Mouse (Mus musculus) midbrain, postnatal 0 days (tissue): Measurements from ENCODE around the gene Nexn. TPM values are rescaled to one million over a fixed set of nuclear protein-coding genes. Genes with fewer than 3 reads are reported as not detected.

ENCODE experiments used
- ATAC-seq: fragments of 200-750 bp; cut with Nextera tagmentation; 2 replicates; pipeline ENCODE4 v1.8.0; 2017; ENCODE audit warnings: moderate number of reproducible peaks, mild to moderate bottlenecking, moderate TSS enrichment, moderate library complexity; ENCODE audit not compliant: low FRiP score
- DNase-seq: peaks from one replicate; pipeline ENCODE4 v3.0.0-alpha.2; 2015; ENCODE audit warnings: low spot score
- H3K27ac ChIP-seq: fragments of 300-500 bp; sonication (generic); 2 replicates; pipeline ENCODE4 v1.5.1; 2014; ENCODE audit warnings: low read depth, mild to moderate bottlenecking, low read length, mixed read lengths
- H3K27me3 ChIP-seq: fragments of 300-500 bp; sonication (generic); 2 replicates; pipeline ENCODE4 v1.6.1; 2014; ENCODE audit warnings: low read length, control low read depth, mixed read lengths; ENCODE audit not compliant: insufficient read depth
- H3K36me3 ChIP-seq: fragments of 300-500 bp; sonication (generic); 2 replicates; pipeline ENCODE4 v1.6.1; 2014; ENCODE audit warnings: low read length, control low read depth, mixed read lengths; ENCODE audit not compliant: insufficient read depth
- H3K4me1 ChIP-seq: fragments of 300-500 bp; sonication (generic); 2 replicates; pipeline ENCODE4 v1.6.1; 2014; ENCODE audit warnings: mild to moderate bottlenecking, control low read depth, antibody characterized with exemption, low read length, mixed read lengths; ENCODE audit not compliant: insufficient read depth
- H3K4me2 ChIP-seq: fragments of 300-500 bp; sonication (generic); 2 replicates; pipeline ENCODE4 v1.6.1; 2014; ENCODE audit warnings: low read depth, mild to moderate bottlenecking, low read length, mixed read lengths; ENCODE audit not compliant: poor library complexity, severe bottlenecking
- H3K4me3 ChIP-seq: fragments of 300-500 bp; sonication (generic); 2 replicates; pipeline ENCODE4 v1.5.1; 2014; ENCODE audit warnings: low read depth, mild to moderate bottlenecking, low read length, moderate library complexity
- H3K9ac ChIP-seq: fragments of 300-500 bp; sonication (generic); replicated peaks from 2 replicates; pipeline ENCODE4 v1.6.1; 2014; ENCODE audit warnings: mild to moderate bottlenecking, low read length, moderate library complexity, mixed read lengths; ENCODE audit not compliant: poor library complexity, severe bottlenecking
- H3K9me3 ChIP-seq: fragments of 300-500 bp; sonication (generic); 2 replicates; pipeline ENCODE4 v1.6.1; 2016; ENCODE audit warnings: low read length, control low read depth
- CTCF ChIP-seq: IDR thresholded peaks from 2 replicates; pipeline ENCODE4 v1.5.1; 2016; ENCODE audit warnings: antibody characterized with exemption, mild to moderate bottlenecking
- WGBS: fragments of 180-500 bp; shearing (Covaris S2); extraction: QIAGEN DNeasy Blood & Tissue Kit; methylation state at CpG from one replicate; pipeline ENCODE4 v1.1.7; 2014; 5-methylcytosine and 5-hydroxymethylcytosine counted together
- polyA plus RNA-seq: library from polyadenylated mRNA; unstranded; fragments of >200 nt; fragmentation: Nextera tagmentation; extraction: Ambion mirVana; gene quantifications from 2 replicates; pipeline ENCODE4 v1.2.1, GENCODE M21; 2015
- total RNA-seq: library from RNA; depleted of rRNA; stranded (reverse); fragments of >200 nt; gene quantifications from 2 replicates; pipeline ENCODE4 v1.2.3, GENCODE M21; 2014

Nexn gene
- total and polyA plus RNA-seq, 2 experiments from 2014 or later = 0.11 to 2.3 TPM

GRCm38 (mm10) chr3:152241098-152241497 is 25.1 kb downstream of the Nexn start:
- Histone ChIP-seq H3K4me2 (no peak overlapping the region), H3K9me3 (no peaks in the 10 kb centered on the region), H3K27me3 (no peaks in the 10 kb centered on the region), H3K4me3 (no peak overlapping the region), H3K9ac (no peak overlapping the region), H3K36me3 (peaks cover 13% of the 10 kb centered on the region), H3K4me1 (no peaks in the 10 kb centered on the region), H3K27ac (no peak overlapping the region)
- no peak for TF ChIP-seq CTCF
- DNase-seq = no peak
- ATAC-seq = no peak
- WGBS = 83% methylated on average over 3 of the region's 3 CpGs

- 100% methylated on average over 1 of the region's 1 CpGs for WGBS
- H3K4me3 ChIP-seq = no peak overlapping the region
- H3K4me1 ChIP-seq = no peaks in the 10 kb centered on the region
- peaks cover 13% of the 10 kb centered on the region for H3K36me3 ChIP-seq
- no peaks in the 10 kb centered on the region for H3K9me3 ChIP-seq
- H3K9ac ChIP-seq = no peak overlapping the region
- no peak overlapping the region for H3K4me2 ChIP-seq
- no peak for TF ChIP-seq CTCF
- ATAC-seq (no peak), DNase-seq (no peak)
- no peaks in the 10 kb centered on the region for H3K27me3 ChIP-seq
- H3K27ac ChIP-seq = no peak overlapping the region
These were observed 26.6 kb downstream of the Nexn start for GRCm38 (mm10) chr3:152239592-152239991.

GRCm38 (mm10) chr3:152238836-152239235 is 27.3 kb downstream of the Nexn start:
- no peaks in the 10 kb centered on the region for H3K4me1 ChIP-seq
- H3K27ac ChIP-seq = no peak overlapping the region
- ATAC-seq (no peak), DNase-seq (peak; percentile 17)
- no peaks in the 10 kb centered on the region for H3K27me3 ChIP-seq
- peaks cover 13% of the 10 kb centered on the region for H3K36me3 ChIP-seq
- no peak for TF ChIP-seq CTCF
- H3K4me3 ChIP-seq = no peak overlapping the region
- 70% methylated on average over 2 of the region's 2 CpGs for WGBS
- no peak overlapping the region for H3K9ac ChIP-seq
- H3K9me3 ChIP-seq = no peaks in the 10 kb centered on the region
- no peak overlapping the region for H3K4me2 ChIP-seq

- Histone ChIP-seq H3K9ac (no peak overlapping the region), H3K4me1 (no peaks in the 10 kb centered on the region), H3K36me3 (peaks cover 16% of the 10 kb centered on the region), H3K4me3 (no peak overlapping the region), H3K27ac (no peak overlapping the region), H3K4me2 (no peak overlapping the region), H3K27me3 (no peaks in the 10 kb centered on the region), H3K9me3 (no peaks in the 10 kb centered on the region)
- DNase-seq (no peak), ATAC-seq (no peak)
- TF ChIP-seq CTCF = no peak
- 97% methylated on average over 1 of the region's 1 CpGs for WGBS
These were observed 30.3 kb downstream of the Nexn start for GRCm38 (mm10) chr3:152235805-152236204.

GRCm38 (mm10) chr3:152235238-152235637 is 30.9 kb downstream of the Nexn start:
- H3K36me3 ChIP-seq = peaks cover 18% of the 10 kb centered on the region
- H3K4me3 ChIP-seq = no peak overlapping the region
- H3K27ac ChIP-seq = no peak overlapping the region
- TF ChIP-seq CTCF = no peak
- no peak overlapping the region for H3K9ac ChIP-seq
- no peaks in the 10 kb centered on the region for H3K9me3 ChIP-seq
- H3K27me3 ChIP-seq = no peaks in the 10 kb centered on the region
- DNase-seq (no peak), ATAC-seq (no peak)
- H3K4me2 ChIP-seq = no peak overlapping the region
- H3K4me1 ChIP-seq = no peaks in the 10 kb centered on the region
- WGBS = 90% methylated on average over 1 of the region's 1 CpGs

GRCm38 (mm10) chr3:152231333-152232100 is 34.6 kb downstream of the Nexn start:
- no peak overlapping the region for H3K4me3 ChIP-seq
- no peak overlapping the region for H3K27ac ChIP-seq
- H3K9ac ChIP-seq = no peak overlapping the region
- WGBS = 39% methylated on average over 6 of the region's 6 CpGs
- ATAC-seq = no peak
- no peaks in the 10 kb centered on the region for H3K9me3 ChIP-seq
- H3K4me1 ChIP-seq = no peaks in the 10 kb centered on the region
- no peak overlapping the region for H3K4me2 ChIP-seq
- TF ChIP-seq CTCF = no peak
- no peak for DNase-seq
- no peaks in the 10 kb centered on the region for H3K27me3 ChIP-seq
- peaks cover 16% of the 10 kb centered on the region; the same call in 1 of the 2 replicates for H3K36me3 ChIP-seq
